Mouse (Mus musculus): ENCODE results near the gene C9.

The C9 gene

DNA sequence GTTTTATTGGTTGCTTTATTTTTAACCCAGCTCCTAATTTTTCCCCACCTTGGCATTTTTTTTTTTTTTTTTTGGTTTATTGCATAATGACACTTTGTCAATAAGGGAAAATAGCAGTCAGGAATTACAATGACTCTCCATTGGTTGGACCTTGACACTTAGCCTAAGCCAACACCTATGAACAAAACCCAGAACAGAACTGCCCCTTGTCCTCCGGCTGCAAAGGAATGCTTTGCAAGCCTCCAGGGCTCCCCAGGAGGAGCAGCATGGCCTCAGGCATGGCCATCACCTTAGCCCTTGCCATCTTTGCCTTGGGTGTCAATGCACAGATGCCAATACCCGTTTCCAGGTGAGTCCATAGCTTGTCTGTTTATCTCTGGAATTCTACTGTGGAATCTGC is at the start of gene C9:
Gene C9 (plus strand): TSS at position 193 of the 400 bp plus-strand sequence.
- peak; percentile 62 for DNase-seq (ENCODE audit: low spot score)

DNA sequence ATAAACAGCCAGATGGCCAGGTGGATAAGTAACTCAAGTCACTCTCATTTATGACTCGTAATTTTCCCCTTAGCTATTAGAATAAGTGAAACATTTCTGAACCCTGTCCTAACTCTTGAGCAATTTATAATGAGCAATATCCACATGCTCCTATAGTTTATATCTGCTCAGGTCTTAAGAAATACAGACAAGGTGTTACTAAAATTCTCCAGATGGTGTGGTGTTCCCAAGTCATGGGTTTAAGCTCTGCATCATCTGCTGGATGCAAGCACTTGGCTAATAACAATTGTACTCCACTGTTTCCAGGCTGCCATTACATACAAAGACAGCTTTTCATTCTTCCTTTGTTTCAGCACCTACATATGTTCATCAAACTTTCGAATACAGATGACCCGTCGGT is 46.9 kb upstream of the C9 start:
- no peak for DNase-seq (ENCODE audit: low spot score)

DNA sequence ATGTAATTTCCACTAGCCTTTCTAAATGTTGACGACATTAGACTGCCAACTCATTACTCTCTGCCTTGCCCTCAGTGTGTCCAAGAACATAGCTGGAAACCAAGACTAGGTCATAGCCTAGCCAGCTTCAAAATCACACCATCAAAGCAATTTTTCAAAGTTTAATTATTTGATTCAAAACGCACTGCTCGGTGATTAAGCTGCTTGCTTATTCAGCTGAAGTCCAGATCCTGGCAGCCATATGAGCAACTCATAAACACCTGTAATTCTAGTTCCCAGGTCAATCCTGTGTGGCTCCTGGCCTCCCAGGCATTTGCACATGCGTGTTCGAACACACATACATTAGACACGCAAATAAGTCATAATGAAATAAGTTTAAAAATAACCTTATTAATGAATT is 46.2 kb upstream of the C9 start:
- DNase-seq (ENCODE audit: low spot score) = no peak

DNA sequence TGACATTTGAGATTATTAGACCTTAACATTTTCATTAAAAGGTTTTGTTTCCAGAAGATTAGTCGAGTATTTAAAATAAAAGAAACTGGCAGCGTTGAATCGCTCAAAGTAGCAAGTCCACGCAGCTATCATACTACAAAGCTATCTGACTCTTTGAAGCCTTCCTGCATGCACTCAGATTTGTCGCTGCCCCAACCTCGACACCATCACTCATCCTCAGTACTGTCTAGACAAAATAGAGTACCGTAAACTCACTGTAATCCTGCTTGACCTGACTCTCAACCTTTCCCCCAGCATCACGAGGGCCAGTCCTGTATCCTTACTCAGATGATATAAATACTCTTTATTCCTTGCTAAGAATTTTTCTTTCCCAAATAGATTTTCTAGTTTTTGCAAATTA is 45.0 kb upstream of the C9 start:
- no peak for DNase-seq (ENCODE audit: low spot score)

DNA sequence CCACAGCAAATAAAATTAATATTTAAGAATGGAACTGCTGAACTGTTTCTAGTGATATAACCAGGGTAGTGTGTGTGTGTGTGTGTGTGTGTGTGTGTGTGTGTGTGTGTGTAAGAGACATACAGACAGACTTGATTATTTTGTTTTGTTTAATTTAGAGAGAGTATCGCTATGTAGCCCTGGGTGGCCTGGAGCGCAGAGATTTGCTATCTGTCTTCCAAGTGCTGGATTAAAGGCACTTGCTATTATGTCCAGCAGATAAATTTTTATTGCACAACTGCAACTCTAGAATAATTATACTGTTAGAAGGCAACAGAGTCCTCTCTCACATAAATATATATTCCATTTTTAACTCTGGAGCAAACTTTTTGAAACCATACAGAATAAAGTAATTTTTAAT is 42.7 kb upstream of the C9 start:
- no peak for DNase-seq (ENCODE audit: low spot score)

DNA sequence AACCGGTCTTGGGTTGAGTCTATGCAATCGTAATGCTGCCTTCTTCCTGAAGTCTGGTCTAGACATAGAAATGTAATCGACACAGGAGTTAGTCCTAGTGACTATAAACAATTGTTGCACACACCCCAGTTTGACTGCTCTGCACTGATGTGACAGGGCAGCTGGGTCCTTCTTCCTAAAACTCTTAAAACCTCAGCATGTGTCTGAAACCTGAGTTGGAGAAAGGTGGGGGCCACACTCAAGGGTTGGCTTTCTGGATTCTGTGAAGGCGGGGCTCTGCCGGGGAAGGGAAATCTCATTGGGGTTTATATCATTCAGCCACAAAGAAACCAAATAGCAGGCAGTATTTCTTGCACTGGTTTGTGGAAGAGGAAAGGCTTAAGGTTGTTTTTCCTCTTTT is 41.0 kb upstream of the C9 start:
- no peak for DNase-seq (ENCODE audit: low spot score)

DNA sequence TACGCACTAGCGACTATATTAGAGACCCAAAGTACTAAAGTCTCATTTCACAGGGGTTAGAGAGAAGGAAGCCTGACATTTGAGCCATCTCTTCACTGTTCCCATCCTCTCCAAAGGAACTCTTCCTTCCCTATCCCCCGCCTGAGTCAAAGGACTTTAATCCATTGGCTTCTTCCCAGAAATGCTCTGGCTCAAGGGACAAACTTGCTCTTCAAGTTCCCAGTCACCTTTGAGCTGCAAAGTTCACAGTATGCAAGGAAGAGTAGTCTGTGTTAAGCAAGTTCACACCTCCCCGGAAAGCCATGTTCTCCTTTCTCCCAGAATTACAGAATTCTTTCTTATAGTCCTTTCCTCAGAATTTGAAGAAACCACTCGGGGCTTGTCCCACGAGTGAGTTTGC is 38.4 kb upstream of the C9 start:
- DNase-seq (ENCODE audit: low spot score) = no peak

DNA sequence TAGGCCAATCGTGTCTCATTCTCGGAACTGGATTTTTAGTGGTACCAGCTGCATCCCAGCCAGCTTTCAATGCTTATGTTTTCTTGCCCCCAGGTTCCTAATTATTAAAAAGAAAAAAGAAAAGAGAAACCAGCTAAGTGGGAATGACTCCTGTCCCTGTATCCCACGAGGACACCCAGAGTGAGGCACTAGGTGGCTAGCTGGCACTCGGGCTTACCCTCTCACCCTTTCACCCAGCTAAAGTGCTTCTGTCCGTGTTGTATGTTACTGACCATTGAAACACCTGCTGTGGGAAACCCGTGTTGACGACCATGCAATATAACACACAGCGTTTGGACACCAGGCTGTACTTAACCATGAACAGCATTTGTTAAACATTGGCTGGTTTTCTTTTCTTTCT is 36.1 kb upstream of the C9 start:
- no peak for DNase-seq (ENCODE audit: low spot score)

DNA sequence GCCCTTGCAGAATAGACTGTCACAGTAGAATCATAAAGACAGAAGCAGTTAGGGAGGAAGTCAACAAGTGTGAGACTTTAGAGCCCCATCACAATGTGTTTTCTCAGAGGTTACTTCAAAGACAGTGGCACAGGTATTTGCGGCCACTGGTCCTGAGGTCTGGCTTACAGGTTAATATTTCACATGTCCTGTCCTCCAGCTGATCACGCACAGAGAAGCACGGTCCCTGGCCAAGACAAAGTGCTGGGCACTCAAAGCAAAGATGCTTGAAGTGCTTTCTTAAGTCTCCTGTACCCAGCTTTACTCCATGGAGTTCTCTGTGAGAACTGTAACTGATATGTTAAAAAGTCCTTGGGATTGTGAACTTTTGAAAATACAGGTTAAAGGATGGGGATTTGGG is 35.0 kb upstream of the C9 start:
- no peak for DNase-seq (ENCODE audit: low spot score)

DNA sequence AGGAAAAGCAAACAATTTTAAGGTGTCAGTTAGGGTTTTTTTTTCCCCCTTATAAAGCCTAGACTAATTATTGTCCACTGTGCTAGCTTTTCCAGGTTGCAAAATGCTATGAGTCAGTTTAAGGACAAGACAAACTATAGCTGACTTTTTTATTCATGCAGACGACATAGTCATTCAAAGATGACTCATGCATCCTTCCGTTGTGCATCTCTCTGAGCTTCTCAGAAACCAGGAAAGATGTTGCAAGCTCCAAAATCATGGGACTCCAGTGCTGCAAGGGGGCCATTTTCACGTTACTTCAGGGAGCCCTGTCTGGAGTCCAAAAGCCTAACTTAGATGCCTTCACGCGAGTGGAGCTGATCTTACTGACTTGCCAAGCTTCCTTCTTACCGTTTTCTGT is 33.8 kb upstream of the C9 start:
- no peak for DNase-seq (ENCODE audit: low spot score)

DNA sequence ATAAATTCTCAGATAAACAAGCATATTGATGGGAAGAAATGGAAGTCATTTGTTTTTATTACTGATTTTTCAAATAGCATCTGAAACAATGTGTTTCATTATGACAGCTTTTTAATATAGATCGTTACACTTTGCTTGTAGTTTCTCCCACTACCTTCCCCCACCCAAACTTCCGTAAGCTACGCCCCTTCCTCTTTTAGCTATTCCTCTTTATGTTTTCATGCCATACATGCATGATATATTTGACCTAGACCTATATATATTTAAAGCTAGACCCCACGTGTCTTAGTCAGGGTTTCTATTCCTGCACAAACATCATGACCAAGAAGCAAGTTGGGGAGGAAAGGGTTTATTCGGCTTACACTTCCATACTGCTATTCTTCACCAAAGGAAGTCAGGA is 29.8 kb upstream of the C9 start:
- no peak for DNase-seq (ENCODE audit: low spot score)

DNA sequence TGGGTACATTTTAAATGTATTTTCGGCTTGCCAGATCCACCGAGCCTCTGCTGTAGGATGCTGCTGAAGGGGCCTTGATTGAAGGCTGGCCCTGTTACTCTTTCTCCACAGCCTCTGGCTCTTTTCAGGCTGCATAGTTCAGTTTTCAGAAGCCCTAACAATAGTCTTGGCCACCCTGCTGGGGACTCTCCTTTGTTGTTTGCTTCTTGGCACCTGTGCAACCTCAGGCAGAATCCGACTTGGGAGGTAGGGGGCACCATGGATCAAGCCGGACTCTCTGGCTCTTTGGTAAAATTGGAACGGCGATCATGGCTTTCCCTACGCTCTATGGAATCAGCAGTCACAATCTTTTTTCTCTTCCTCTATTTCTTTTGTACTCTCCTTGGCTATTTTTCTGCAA is 13.3 kb upstream of the C9 start:
- DNase-seq (ENCODE audit: low spot score) = no peak

DNA sequence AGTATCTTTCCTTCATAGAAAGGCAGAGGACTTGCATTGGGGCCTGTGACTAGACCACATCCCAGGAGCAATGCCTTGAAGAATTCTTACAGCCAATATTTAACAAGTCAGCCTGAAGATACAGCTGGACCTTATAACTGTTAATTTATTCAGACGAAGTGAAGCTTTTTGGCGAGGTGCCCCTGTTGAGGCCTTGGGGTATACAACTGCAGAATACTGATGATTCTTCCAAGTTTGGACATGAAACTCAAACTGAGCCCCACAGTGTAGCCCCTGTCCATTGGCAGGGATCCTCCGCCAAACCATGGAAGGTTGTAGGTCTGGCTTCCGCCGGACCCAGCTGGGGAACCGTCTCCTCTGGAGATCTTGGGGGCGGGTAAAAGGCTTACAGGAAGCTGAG is 12.7 kb upstream of the C9 start:
- DNase-seq (ENCODE audit: low spot score) = no peak

DNA sequence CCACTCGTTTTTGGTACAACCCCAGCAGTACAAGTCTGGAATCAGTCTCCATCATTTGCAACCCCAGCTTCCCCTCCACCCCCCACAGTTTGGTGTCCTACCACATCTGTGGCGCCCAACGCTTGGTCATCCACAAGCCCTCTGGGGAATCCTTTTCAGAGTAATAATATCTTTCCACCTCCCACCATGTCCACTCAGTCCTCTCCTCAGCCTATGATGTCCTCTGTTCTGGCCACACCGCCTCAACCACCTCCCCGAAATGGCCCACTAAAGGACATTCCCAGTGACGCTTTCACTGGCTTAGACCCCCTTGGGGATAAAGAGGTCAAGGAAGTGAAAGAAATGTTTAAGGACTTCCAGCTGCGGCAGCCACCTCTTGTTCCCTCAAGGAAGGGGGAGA is 9.8 kb upstream of the C9 start:
- DNase-seq (ENCODE audit: low spot score) = no peak

DNA sequence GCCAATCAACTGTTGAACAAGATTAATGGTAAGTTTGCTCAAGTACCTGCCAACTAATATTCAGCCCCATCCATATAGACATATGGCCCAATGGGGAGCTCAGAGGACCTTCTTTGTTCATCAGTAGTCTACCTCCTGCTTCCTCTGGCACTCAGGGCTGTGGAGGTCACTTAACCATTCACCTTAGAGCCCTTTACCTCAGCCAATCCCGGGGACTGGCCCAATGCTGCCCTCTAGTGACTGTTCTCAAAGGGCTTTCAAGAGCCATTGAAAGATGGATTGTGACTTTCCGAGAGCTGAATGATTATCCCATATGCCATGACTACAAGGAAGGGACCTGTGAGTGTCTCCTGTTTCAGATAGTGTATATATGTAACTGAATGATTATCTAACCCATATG is 9.4 kb upstream of the C9 start:
- no peak for DNase-seq (ENCODE audit: low spot score)

DNA sequence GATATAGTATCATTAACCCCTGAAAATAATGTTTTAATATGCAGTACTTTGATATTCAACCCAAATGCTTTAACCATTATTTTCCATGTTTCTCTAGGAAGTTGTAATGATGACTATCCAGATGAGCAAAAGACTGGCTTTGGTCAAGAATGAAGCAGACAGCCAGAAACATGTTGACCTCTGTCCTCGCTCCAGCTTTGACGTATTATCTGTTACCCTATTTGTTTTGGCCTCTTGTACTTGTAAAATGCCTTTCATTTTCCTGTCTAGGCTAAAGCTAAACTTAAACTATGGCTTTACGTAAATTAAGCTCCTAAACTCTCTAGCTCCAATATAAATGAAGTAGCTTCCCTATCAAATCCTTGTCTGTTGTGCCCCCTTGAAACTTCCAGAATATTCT is 6.4 kb upstream of the C9 start:
- DNase-seq (ENCODE audit: low spot score) = no peak

DNA sequence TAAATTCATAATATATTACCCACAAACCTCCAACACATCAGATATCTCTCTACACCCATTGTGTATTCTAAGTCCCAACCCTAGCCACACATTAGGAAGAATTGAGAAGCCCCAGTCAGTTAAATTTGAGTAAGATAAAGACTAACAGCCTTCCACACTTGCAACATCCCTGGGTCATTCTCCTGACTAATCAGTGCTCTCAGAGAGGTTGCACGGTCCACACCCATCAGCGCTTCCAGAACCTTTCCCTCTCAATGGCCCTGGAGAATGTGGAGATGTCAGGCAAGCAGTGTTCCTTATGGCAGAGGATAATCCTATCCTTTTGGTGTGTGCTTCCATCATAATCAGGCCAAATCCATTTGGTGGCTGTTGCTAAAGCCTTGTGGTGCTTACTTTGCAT is 675 bp upstream of the C9 start:
- peak; percentile 60 for DNase-seq (ENCODE audit: low spot score)

DNA sequence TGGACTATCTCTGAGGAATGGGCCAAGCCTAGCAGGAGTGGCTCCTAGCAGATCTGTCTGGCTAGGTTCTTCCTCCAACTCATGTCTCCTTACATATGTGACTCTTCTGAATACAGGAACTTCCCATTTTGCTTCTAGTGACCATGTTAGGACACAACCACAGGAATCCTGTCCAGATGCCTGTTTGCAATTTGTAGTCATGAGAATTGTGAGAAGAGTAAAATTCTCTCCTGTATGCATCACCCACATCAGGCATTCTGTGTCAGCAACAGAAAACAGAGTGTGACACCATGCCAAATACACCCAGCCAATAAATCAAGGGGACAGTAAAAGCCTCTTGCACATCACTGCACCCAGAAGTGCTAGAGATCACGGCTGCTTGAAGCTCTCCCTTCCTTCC is 1.1 kb downstream of the C9 start:
- no peak for DNase-seq (ENCODE audit: low spot score)

DNA sequence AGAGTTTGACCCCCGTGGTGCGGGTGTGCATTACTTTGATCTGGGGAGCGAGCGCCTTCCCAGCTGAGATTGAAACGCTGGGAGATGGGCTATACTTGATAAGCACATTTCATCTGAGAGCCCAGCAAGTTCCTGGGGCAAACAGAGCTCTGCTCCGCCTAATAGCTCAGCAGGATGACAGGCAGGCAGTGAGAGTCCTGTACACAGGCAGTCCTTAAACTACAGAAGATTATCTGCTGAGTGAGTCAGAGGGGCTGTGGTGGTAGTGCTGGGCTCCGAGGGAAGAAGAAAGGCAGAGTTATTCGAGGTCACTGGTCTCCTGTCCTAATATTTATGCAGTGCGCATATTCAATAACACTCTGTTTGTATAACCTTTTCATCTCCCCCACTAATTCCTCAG is 3.8 kb downstream of the C9 start:
- DNase-seq (ENCODE audit: low spot score) = no peak

DNA sequence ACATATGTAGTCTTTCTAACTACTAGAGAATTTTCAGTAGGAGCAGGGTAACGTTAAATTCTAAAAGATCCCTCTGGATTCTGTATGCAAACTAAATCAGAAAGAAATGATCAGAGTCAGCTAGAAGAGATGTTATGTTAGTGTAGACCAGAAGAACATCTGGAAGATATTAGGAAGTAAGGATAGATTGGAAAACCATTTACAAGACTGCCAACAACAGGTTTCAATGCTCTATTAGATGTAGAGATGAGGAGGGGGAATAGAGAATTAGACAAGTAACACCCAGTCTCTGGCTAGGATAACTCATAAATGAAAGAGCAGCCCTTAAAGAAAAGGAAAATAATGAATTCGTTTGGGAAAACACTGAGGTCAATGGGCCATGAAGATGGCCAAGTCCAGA is 9.3 kb downstream of the C9 start:
- no peak for DNase-seq (ENCODE audit: low spot score)

DNA sequence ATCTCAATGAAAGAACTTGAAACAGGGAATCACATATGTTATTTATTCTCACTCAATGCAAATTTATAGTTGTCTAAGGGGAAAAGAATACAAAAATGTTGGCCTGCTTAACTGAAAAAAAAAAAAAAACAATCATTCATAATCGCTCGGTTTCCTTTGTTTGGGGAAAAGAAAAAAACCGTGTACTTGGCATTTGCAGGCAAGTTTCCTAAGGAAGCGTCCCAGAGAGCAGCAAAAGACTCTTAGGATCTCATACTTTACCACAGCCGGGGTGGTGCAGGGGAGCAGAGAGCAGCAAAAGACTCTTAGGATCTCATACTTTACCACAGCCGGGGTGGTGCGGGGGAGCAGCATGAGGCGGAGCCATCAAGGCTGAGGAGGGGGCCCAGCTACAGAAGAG is 16.3 kb downstream of the C9 start:
- DNase-seq (ENCODE audit: low spot score) = no peak

DNA sequence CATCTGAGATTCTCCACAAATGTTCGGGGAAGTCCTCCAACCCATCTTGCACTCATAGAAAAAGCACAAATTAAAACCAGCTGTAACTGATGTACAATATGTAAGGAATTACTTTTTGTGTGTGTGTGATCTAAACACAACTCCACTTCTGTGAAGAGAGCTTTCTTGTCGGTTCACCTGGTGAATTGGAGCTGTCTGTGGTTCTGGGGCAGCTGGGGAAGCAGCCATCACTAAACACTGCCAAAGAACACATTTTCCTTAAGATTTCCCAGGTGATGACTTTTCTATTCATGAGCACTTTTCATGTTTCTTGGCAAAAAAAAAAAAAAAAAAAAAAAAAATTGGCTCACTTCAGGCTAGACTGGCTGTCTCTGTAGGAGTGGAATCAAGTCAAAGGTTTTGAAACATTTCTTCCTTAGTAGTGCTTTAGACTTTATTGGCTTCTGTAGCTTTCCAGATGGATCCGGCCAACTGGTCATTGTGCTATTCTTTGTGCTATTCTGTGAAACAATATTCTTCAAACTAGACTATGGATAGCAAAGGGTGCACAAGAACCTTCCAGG is 18.3 kb downstream of the C9 start:
- no peak for DNase-seq (ENCODE audit: low spot score)

DNA sequence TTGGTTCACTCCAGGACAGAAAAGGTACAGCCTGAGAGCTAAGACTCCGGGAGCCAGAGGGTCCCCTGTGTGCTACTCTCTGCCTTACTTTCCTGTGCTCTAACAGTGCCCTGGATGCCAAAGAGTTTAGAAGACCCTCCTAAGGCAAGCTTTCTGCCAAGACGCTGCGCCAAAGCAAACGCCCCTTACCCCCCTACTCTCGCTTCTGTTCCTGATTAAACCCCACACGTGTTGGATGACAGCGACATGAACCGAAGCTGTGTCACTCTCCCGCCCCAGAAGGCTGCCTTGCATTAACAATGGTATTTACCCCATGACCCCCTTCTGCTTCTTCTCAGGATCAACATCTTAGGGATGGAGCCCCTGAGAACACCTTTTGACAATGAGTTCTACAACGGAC is 21.9 kb downstream of the C9 start:
- no peak for DNase-seq (ENCODE audit: low spot score)

DNA sequence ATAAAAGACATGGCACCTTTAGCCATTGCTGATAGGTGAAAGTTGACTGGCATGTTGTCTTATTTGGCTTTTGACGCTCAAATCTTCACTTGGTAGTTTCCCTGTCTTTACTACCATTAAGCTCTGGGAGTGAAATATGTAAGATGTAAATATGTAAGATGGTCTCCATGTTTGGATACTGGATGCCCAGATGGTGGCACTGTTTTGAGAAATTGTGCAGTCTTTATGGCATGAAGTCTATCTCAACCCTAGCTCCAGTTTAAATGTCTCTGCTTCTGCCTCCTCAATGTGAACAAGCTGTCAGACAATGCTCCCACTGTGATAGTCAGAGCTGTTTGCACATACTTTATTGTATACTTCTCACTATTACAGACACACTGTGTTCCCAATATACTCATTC is 23.7 kb downstream of the C9 start:
- no peak for DNase-seq (ENCODE audit: low spot score)

DNA sequence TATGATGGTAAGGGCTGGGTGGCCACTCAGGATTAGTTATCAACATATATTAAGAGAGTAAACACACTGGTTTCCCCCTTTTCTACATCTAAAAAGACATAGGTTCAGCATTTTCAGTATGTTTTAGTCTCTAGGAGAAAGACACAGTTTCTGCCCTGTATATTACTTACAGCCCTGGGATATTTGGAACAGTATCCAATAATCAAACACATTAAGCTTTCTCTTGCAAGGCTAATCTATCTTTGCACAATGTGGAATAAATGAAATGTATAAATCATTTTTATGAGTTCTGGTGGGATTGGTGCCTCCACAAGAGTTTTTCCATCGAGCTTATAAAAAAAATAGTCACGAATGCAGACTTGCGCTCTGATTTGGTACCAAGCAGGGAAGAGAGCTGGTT is 24.3 kb downstream of the C9 start:
- no peak for DNase-seq (ENCODE audit: low spot score)

Data from yolk sac, embryonic 10.5 days (tissue).